In genomic region chr5:30920621-30921020, GRCm38 (mm10) we compare ENCODE assay signal across 8 mouse cellular contexts. TPM values are rescaled to one million over a fixed set of nuclear protein-coding genes. Genes with fewer than 3 reads are reported as not detected.
DNase-seq lines count a peak whose midpoint lies in the region; ATAC-seq and TF ChIP-seq lines count a peak whose summit lies in the region.
"Had no signal": no experiment of that assay in that cellular context is flagged by ENCODE, and none has a peak within 500 bp of the region (broad histone marks: within the 10 kb centered on the region; RNA-seq: fewer than 3 reads in every experiment).

No protein-coding gene starts in this region.

- peak; percentile 52 for DNase-seq in ZHBTc4 (ENCODE audit: low read depth, low spot score)
- DNase-seq in intestine, embryonic 14.5 days (ENCODE audit: low spot score) = peak; percentile 59
- peak; percentile 37 for DNase-seq in lung, postnatal 0 days (ENCODE audit: low spot score)
- no peak for DNase-seq in urinary bladder, postnatal 4 days (ENCODE audit: low spot score in 2 of 2)
- no peak for DNase-seq in gastrocnemius, postnatal 25 days
- no peak for DNase-seq in adrenal gland, postnatal 36 days

- no peak overlapping the region for H3K27ac ChIP-seq in ES-Bruce4 (ENCODE audit: insufficient read depth, low read length)
- 0 out of 2 replicates have a peak overlapping the region, but pooled peaks have one; percentile 73 for H3K27ac ChIP-seq in intestine, embryonic 14.5 days (ENCODE audit: low read depth)
- H3K27ac ChIP-seq in lung, postnatal 0 days (ENCODE audit: low read length) = no peak overlapping the region

- no peak for TF ChIP-seq CTCF in ES-Bruce4 (IDR thresholded peaks at IDR 0.05; ENCODE audit: low read depth, low read length)
- TF ChIP-seq CTCF in lung, postnatal 0 days (IDR thresholded peaks at IDR 0.05) = no peak

- H3K4me3 ChIP-seq in ES-Bruce4 (ENCODE audit: low read depth, low read length) = peak overlapping the region; percentile 21
- no peak overlapping the region for H3K4me3 ChIP-seq in intestine, embryonic 14.5 days (ENCODE audit: low read depth, low read length)
- peak overlapping the region; percentile 65; the same call in 1 of the 2 replicates for H3K4me3 ChIP-seq in lung, postnatal 0 days (ENCODE audit: low read depth, low read length)

- H3K9me3 ChIP-seq in ES-Bruce4 (replicated peaks; ENCODE audit: control insufficient read depth, insufficient read depth, low read length, poor library complexity, severe bottlenecking) = no peaks in the 10 kb centered on the region
- no peaks in the 10 kb centered on the region for H3K9me3 ChIP-seq in intestine, embryonic 14.5 days (ENCODE audit: control insufficient read depth, low read length)
- no peaks in the 10 kb centered on the region for H3K9me3 ChIP-seq in lung, postnatal 0 days (ENCODE audit: low read length)

- no peak for ATAC-seq in intestine, embryonic 14.5 days (replicated peaks; ENCODE audit: low FRiP score, low TSS enrichment, low read depth)
- no peak for ATAC-seq in lung, postnatal 0 days

- H3K27me3 ChIP-seq in ES-Bruce4 (ENCODE audit: control insufficient read depth, insufficient read depth, low read length, poor library complexity, severe bottlenecking) = no peaks in the 10 kb centered on the region
- no peaks in the 10 kb centered on the region for H3K27me3 ChIP-seq in intestine, embryonic 14.5 days (replicated peaks; ENCODE audit: control insufficient read depth, insufficient read depth, low read length)
- no peaks in the 10 kb centered on the region for H3K27me3 ChIP-seq in lung, postnatal 0 days (replicated peaks; ENCODE audit: insufficient read depth, low read length)

- H3K4me1 ChIP-seq in ES-Bruce4 (ENCODE audit: control insufficient read depth, insufficient read depth, low read length) = peaks cover 4% of the 10 kb centered on the region
- H3K4me1 ChIP-seq in intestine, embryonic 14.5 days (replicated peaks; ENCODE audit: control insufficient read depth, insufficient read depth, low read length) = peaks cover 26% of the 10 kb centered on the region
- H3K4me1 ChIP-seq in lung, postnatal 0 days (ENCODE audit: insufficient read depth, low read depth, low read length) = peaks cover 7% of the 10 kb centered on the region

- no peak for TF ChIP-seq EP300 in ES-Bruce4 (IDR thresholded peaks at IDR 0.05; ENCODE audit: insufficient read depth, low read depth, low read length)
- no peak for TF ChIP-seq EP300 in lung, postnatal 0 days (IDR thresholded peaks at IDR 0.05)

- H3K9ac ChIP-seq in ES-Bruce4 (ENCODE audit: low read depth, poor library complexity, severe bottlenecking) = 0 out of 2 replicates have a peak overlapping the region, but pooled peaks have one; percentile 4
- no peak overlapping the region for H3K9ac ChIP-seq in intestine, embryonic 14.5 days (ENCODE audit: low read length)
- H3K9ac ChIP-seq in lung, postnatal 0 days (replicated peaks; ENCODE audit: low read depth) = no peak overlapping the region

- 64% methylated on average over 19 of the region's 19 CpGs for WGBS in intestine, embryonic 14.5 days
- WGBS in lung, postnatal 0 days = 60% methylated on average over 19 of the region's 19 CpGs

- H3K36me3 ChIP-seq in ES-Bruce4 (ENCODE audit: control insufficient read depth, insufficient read depth, low read length, poor library complexity, severe bottlenecking) = no peaks in the 10 kb centered on the region
- H3K36me3 ChIP-seq in intestine, embryonic 14.5 days (ENCODE audit: control insufficient read depth, insufficient read depth, low read length) = peaks cover 47% of the 10 kb centered on the region
- peaks cover 12% of the 10 kb centered on the region; the same call in 1 of the 2 replicates for H3K36me3 ChIP-seq in lung, postnatal 0 days (ENCODE audit: insufficient read depth, low read length)

- TF ChIP-seq POLR2A in ES-Bruce4 (IDR thresholded peaks at IDR 0.05; ENCODE audit: insufficient read depth, low read length) = no peak

- H3K4me2 ChIP-seq in intestine, embryonic 14.5 days (ENCODE audit: low read length) = peak overlapping the region; percentile 71
- H3K4me2 ChIP-seq in lung, postnatal 0 days (replicated peaks; ENCODE audit: low read depth, low read length) = peak overlapping the region; percentile 75

RNA-seq across cellular contexts. Expression of gene Khk, which starts 0.6 kb away (rescaled TPM):
- 12.9 and 14.0 TPM in 2 replicates for polyA plus RNA-seq in ES-Bruce4 (2011; ENCODE audit: insufficient read depth, insufficient read length, low read depth, missing spikeins)
- 21.6 and 21.9 TPM in 2 replicates for polyA plus RNA-seq in intestine, embryonic 14.5 days (2014; fragmentation: Nextera tagmentation; extraction: Ambion mirVana)
- polyA plus RNA-seq in lung, postnatal 0 days (2015; fragmentation: Nextera tagmentation; extraction: Ambion mirVana) = 43.6 and 48.7 TPM in 2 replicates
- 10 to 100 TPM; 25.2 to 34.5 TPM for total RNA-seq in gastrocnemius, postnatal 25 days (2021)
- 10 to 100 TPM; 37.5 to 64.9 TPM for total RNA-seq in adrenal gland, postnatal 36 days (2021)

RNA-seq across cellular contexts. Expression of gene Emilin1, which starts 7.4 kb away (rescaled TPM):
- 2.5 and 3.2 TPM in 2 replicates for polyA plus RNA-seq in ES-Bruce4 (2011; ENCODE audit: insufficient read depth, insufficient read length, low read depth, missing spikeins)
- polyA plus RNA-seq in intestine, embryonic 14.5 days (2014; fragmentation: Nextera tagmentation; extraction: Ambion mirVana) = 187 and 209 TPM in 2 replicates
- 121 and 135 TPM in 2 replicates for polyA plus RNA-seq in lung, postnatal 0 days (2015; fragmentation: Nextera tagmentation; extraction: Ambion mirVana)
- total RNA-seq in gastrocnemius, postnatal 25 days (2021) = 10 to 100 TPM in 1 of 2 experiments, 1 to 10 TPM in 1; 9.3 to 10.9 TPM
- 10 to 100 TPM; 49.8 to 56.0 TPM for total RNA-seq in adrenal gland, postnatal 36 days (2021)

RNA-seq across cellular contexts. Expression of gene Ost4, which starts 13.0 kb away (rescaled TPM):
- polyA plus RNA-seq in ES-Bruce4 (2011; ENCODE audit: insufficient read depth, insufficient read length, low read depth, missing spikeins) = 193 and 216 TPM in 2 replicates
- polyA plus RNA-seq in intestine, embryonic 14.5 days (2014; fragmentation: Nextera tagmentation; extraction: Ambion mirVana) = 482 and 490 TPM in 2 replicates
- polyA plus RNA-seq in lung, postnatal 0 days (2015; fragmentation: Nextera tagmentation; extraction: Ambion mirVana) = 340 and 365 TPM in 2 replicates
- 100 to 1,000 TPM; 103 to 117 TPM for total RNA-seq in gastrocnemius, postnatal 25 days (2021)
- 100 to 1,000 TPM; 211 to 228 TPM for total RNA-seq in adrenal gland, postnatal 36 days (2021)

RNA-seq across cellular contexts. Expression of gene Cgref1, which starts 24.8 kb away (rescaled TPM):
- polyA plus RNA-seq in ES-Bruce4 (2011; ENCODE audit: insufficient read depth, insufficient read length, low read depth, missing spikeins) = 26.1 and 26.3 TPM in 2 replicates
- polyA plus RNA-seq in intestine, embryonic 14.5 days (2014; fragmentation: Nextera tagmentation; extraction: Ambion mirVana) = 10.3 and 14.2 TPM in 2 replicates
- polyA plus RNA-seq in lung, postnatal 0 days (2015; fragmentation: Nextera tagmentation; extraction: Ambion mirVana) = 1.8 and 2.3 TPM in 2 replicates
- 1 to 10 TPM; 3.4 to 4.3 TPM for total RNA-seq in gastrocnemius, postnatal 25 days (2021)
- total RNA-seq in adrenal gland, postnatal 36 days (2021) = 1 to 10 TPM in 1 of 2 experiments, under 1 TPM in 1; 0.89 to 1.3 TPM
- total RNA-seq: common myeloid progenitor, adult 5-6 weeks had no signal

RNA-seq across cellular contexts. Expression of gene Agbl5, which starts 32.1 kb away (rescaled TPM):
- polyA plus RNA-seq in ES-Bruce4 (2011; ENCODE audit: insufficient read depth, insufficient read length, low read depth, missing spikeins) = 22.0 and 22.3 TPM in 2 replicates
- polyA plus RNA-seq in intestine, embryonic 14.5 days (2014; fragmentation: Nextera tagmentation; extraction: Ambion mirVana) = 25.4 and 26.4 TPM in 2 replicates
- 9.9 and 10.2 TPM in 2 replicates for polyA plus RNA-seq in lung, postnatal 0 days (2015; fragmentation: Nextera tagmentation; extraction: Ambion mirVana)
- total RNA-seq in gastrocnemius, postnatal 25 days (2021) = 1 to 10 TPM; 2.0 to 2.5 TPM
- total RNA-seq in adrenal gland, postnatal 36 days (2021) = 10 to 100 TPM in 1 of 2 experiments, 1 to 10 TPM in 1; 6.6 to 12.2 TPM

Comparison
In these comparisons a context has a peak if more than half of its experiments do, and no peak if none do; other contexts are left out.
1. DNase-seq: peak in ZHBTc4 (single experiment), intestine, embryonic 14.5 days (single experiment) and lung, postnatal 0 days (single experiment); none in urinary bladder, postnatal 4 days (0 of 2), gastrocnemius, postnatal 25 days (single experiment) and adrenal gland, postnatal 36 days (0 of 2).
2. RNA of gene Emilin1, which starts 7.4 kb away (polyA plus RNA-seq): 187 to 209 TPM in intestine, embryonic 14.5 days and 121 to 135 TPM in lung, postnatal 0 days; 2.5 to 3.2 TPM in ES-Bruce4; every median in the first group is over 10 times any median in the second.